Mouse (Mus musculus): ENCODE measurements at regions not wholly inside any gene's neighbourhood (a gene's known extent, or its start where the extent isn't known, plus 50 kb on each side); places are given as distances from the start of the nearest gene placed in this dataset.

GRCm38 (mm10) chr17:45914237-45914636, 117.9 kb downstream of the Vegfa start:
- H3K36me3 ChIP-seq (ENCODE audit: insufficient read depth, low read length) = no peaks in the 10 kb centered on the region
- ATAC-seq (ENCODE audit: low FRiP score) (no peak), DNase-seq (ENCODE audit: low spot score) (no peak)
- H3K4me1 ChIP-seq (ENCODE audit: insufficient read depth, low read length) = no peaks in the 10 kb centered on the region
- 80% methylated on average over 1 of the region's 1 CpGs for WGBS
- no peak overlapping the region for H3K9ac ChIP-seq (replicated peaks; ENCODE audit: low read length, poor library complexity, severe bottlenecking)
- H3K27ac ChIP-seq (ENCODE audit: low read depth, low read length) = no peak overlapping the region
- no peaks in the 10 kb centered on the region for H3K27me3 ChIP-seq (ENCODE audit: insufficient read depth, low read length)
- no peaks in the 10 kb centered on the region for H3K9me3 ChIP-seq (ENCODE audit: low read length)
- no peak overlapping the region for H3K4me3 ChIP-seq (ENCODE audit: low read depth, low read length)
- TF ChIP-seq CTCF (IDR thresholded peaks at IDR 0.05) = no peak
- no peak overlapping the region for H3K4me2 ChIP-seq (ENCODE audit: low read depth, low read length, poor library complexity, severe bottlenecking)

GRCm38 (mm10) chr17:45913671-45914070, 118.5 kb downstream of the Vegfa start:
- TF ChIP-seq CTCF (IDR thresholded peaks at IDR 0.05) = no peak
- no peak overlapping the region for H3K4me2 ChIP-seq (ENCODE audit: low read depth, low read length, poor library complexity, severe bottlenecking)
- WGBS = 94% methylated on average over 4 of the region's 4 CpGs
- no peaks in the 10 kb centered on the region for H3K27me3 ChIP-seq (ENCODE audit: insufficient read depth, low read length)
- ATAC-seq (ENCODE audit: low FRiP score) (no peak), DNase-seq (ENCODE audit: low spot score) (no peak)
- H3K9me3 ChIP-seq (ENCODE audit: low read length) = no peaks in the 10 kb centered on the region
- H3K4me3 ChIP-seq (ENCODE audit: low read depth, low read length) = no peak overlapping the region
- no peak overlapping the region for H3K9ac ChIP-seq (replicated peaks; ENCODE audit: low read length, poor library complexity, severe bottlenecking)
- no peak overlapping the region for H3K27ac ChIP-seq (ENCODE audit: low read depth, low read length)
- H3K36me3 ChIP-seq (ENCODE audit: insufficient read depth, low read length) = no peaks in the 10 kb centered on the region
- H3K4me1 ChIP-seq (ENCODE audit: insufficient read depth, low read length) = no peaks in the 10 kb centered on the region

GRCm38 (mm10) chr17:45912165-45912564, 120.0 kb downstream of the Vegfa start:
- 95% methylated on average over 3 of the region's 3 CpGs for WGBS
- Histone ChIP-seq H3K4me1 (ENCODE audit: insufficient read depth, low read length) (no peaks in the 10 kb centered on the region), H3K36me3 (ENCODE audit: insufficient read depth, low read length) (no peaks in the 10 kb centered on the region), H3K27ac (ENCODE audit: low read depth, low read length) (no peak overlapping the region), H3K4me2 (ENCODE audit: low read depth, low read length, poor library complexity, severe bottlenecking) (no peak overlapping the region), H3K27me3 (ENCODE audit: insufficient read depth, low read length) (no peaks in the 10 kb centered on the region), H3K9me3 (ENCODE audit: low read length) (no peaks in the 10 kb centered on the region), H3K4me3 (ENCODE audit: low read depth, low read length) (no peak overlapping the region), H3K9ac (replicated peaks; ENCODE audit: low read length, poor library complexity, severe bottlenecking) (no peak overlapping the region)
- TF ChIP-seq CTCF (IDR thresholded peaks at IDR 0.05) = no peak
- ATAC-seq (ENCODE audit: low FRiP score) (no peak), DNase-seq (ENCODE audit: low spot score) (no peak)

- H3K4me3 ChIP-seq (ENCODE audit: low read depth, low read length) = no peak overlapping the region
- H3K9me3 ChIP-seq (ENCODE audit: low read length) = no peaks in the 10 kb centered on the region
- no peaks in the 10 kb centered on the region for H3K27me3 ChIP-seq (ENCODE audit: insufficient read depth, low read length)
- no peak overlapping the region for H3K4me2 ChIP-seq (ENCODE audit: low read depth, low read length, poor library complexity, severe bottlenecking)
- H3K4me1 ChIP-seq (ENCODE audit: insufficient read depth, low read length) = no peaks in the 10 kb centered on the region
- no peaks in the 10 kb centered on the region for H3K36me3 ChIP-seq (ENCODE audit: insufficient read depth, low read length)
- DNase-seq (ENCODE audit: low spot score) = no peak
- H3K27ac ChIP-seq (ENCODE audit: low read depth, low read length) = no peak overlapping the region
- ATAC-seq (ENCODE audit: low FRiP score) = no peak
- no peak for TF ChIP-seq CTCF (IDR thresholded peaks at IDR 0.05)
- WGBS = 92% methylated on average over 13 of the region's 13 CpGs
- H3K9ac ChIP-seq (replicated peaks; ENCODE audit: low read length, poor library complexity, severe bottlenecking) = no peak overlapping the region
These were observed 120.9 kb downstream of the Vegfa start for GRCm38 (mm10) chr17:45911201-45911731.

DNA sequence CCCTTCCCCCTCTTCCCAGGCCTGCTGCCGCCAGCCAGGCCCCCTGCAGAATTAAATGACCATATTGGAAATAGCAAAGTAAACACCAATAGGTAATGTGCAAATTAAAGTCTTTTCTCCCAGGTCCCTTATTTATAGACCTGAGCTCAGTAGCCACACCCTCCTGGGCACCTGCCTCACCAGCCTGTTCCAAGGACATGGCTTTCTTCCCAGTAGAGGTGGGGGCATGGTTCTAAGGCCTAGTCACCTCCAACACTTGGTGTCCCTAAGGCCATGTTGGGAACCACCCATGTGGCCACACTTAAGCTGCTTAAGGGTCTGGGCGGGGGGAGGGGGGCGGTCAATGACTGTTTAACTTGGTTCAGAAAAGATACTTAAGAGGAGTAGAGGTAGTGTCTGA, 121.9 kb downstream of the Vegfa start:
- Histone ChIP-seq H3K4me3 (ENCODE audit: low read depth, low read length) (no peak overlapping the region), H3K9ac (replicated peaks; ENCODE audit: low read length, poor library complexity, severe bottlenecking) (no peak overlapping the region), H3K4me2 (ENCODE audit: low read depth, low read length, poor library complexity, severe bottlenecking) (no peak overlapping the region), H3K27ac (ENCODE audit: low read depth, low read length) (no peak overlapping the region), H3K4me1 (ENCODE audit: insufficient read depth, low read length) (no peaks in the 10 kb centered on the region), H3K27me3 (ENCODE audit: insufficient read depth, low read length) (no peaks in the 10 kb centered on the region), H3K9me3 (ENCODE audit: low read length) (no peaks in the 10 kb centered on the region), H3K36me3 (ENCODE audit: insufficient read depth, low read length) (no peaks in the 10 kb centered on the region)
- WGBS = 93% methylated on average over 3 of the region's 3 CpGs
- no peak for ATAC-seq (ENCODE audit: low FRiP score)
- no peak for DNase-seq (ENCODE audit: low spot score)
- TF ChIP-seq CTCF (IDR thresholded peaks at IDR 0.05) = no peak

DNA sequence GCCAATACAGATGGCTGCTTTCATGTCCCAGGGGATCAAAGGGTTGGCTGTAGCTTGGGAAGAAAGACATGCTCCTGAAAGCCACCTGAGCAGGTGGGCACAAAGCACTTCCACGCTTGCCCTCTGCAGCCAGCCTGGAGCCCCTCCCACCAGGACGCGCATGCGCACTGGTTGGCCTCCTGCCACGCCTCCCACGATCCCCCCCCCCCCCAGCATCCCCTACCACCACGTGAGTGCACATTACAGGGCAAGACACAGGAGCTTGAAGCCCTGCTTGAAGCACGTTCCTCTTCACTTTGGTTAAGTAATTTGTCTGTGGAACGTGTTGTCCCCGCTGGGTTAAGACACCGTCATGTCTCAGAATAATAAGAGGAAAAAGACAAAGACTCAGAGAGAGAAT, 124.6 kb downstream of the Vegfa start:
- WGBS = 56% methylated on average over 11 of the region's 11 CpGs

More for the DNA sequence above, 124.6 kb downstream of the Vegfa start:
- Histone ChIP-seq H3K36me3 (ENCODE audit: insufficient read depth, low read length) (no peaks in the 10 kb centered on the region), H3K9me3 (ENCODE audit: low read length) (no peaks in the 10 kb centered on the region), H3K4me2 (ENCODE audit: low read depth, low read length, poor library complexity, severe bottlenecking) (no peak overlapping the region), H3K4me1 (ENCODE audit: insufficient read depth, low read length) (no peaks in the 10 kb centered on the region), H3K9ac (replicated peaks; ENCODE audit: low read length, poor library complexity, severe bottlenecking) (no peak overlapping the region), H3K4me3 (ENCODE audit: low read depth, low read length) (no peak overlapping the region), H3K27ac (ENCODE audit: low read depth, low read length) (no peak overlapping the region), H3K27me3 (ENCODE audit: insufficient read depth, low read length) (no peaks in the 10 kb centered on the region)
- ATAC-seq (ENCODE audit: low FRiP score) = no peak
- no peak for TF ChIP-seq CTCF (IDR thresholded peaks at IDR 0.05)
- DNase-seq (ENCODE audit: low spot score) = no peak

Data from midbrain, postnatal 0 days (tissue).